Mouse (Mus musculus) ES-Bruce4 (cell line): ENCODE measurements around the gene Ddx19a.

Experiments
- CTCF ChIP-seq: IDR thresholded peaks from one replicate; pipeline ENCODE4 v1.8.1; 2011; ENCODE audit warnings: low read depth, low read length
- EP300 ChIP-seq: IDR thresholded peaks from 2 replicates; pipeline ENCODE4 v1.6.1; 2011; ENCODE audit warnings: low read depth, low read length; ENCODE audit not compliant: insufficient read depth
- POLR2A ChIP-seq: IDR thresholded peaks from one replicate; pipeline ENCODE4 v1.8.1; 2011; ENCODE audit warnings: low read length; ENCODE audit not compliant: insufficient read depth

GRCm38 (mm10) chr8:110956619-110957450, 40.8 kb downstream of the Ddx19a start:
- TF ChIP-seq EP300, result no peak
- no peak for TF ChIP-seq CTCF
- no peak for TF ChIP-seq POLR2A
